Mouse (Mus musculus): ENCODE data around the gene Spin4. TPM values are rescaled to one million over a fixed set of nuclear protein-coding genes. Genes with fewer than 3 reads are reported as not detected.

The Spin4 gene
- 1.2 TPM in 2 replicates for polyA plus RNA-seq (2012; rRNA removed)

DNA sequence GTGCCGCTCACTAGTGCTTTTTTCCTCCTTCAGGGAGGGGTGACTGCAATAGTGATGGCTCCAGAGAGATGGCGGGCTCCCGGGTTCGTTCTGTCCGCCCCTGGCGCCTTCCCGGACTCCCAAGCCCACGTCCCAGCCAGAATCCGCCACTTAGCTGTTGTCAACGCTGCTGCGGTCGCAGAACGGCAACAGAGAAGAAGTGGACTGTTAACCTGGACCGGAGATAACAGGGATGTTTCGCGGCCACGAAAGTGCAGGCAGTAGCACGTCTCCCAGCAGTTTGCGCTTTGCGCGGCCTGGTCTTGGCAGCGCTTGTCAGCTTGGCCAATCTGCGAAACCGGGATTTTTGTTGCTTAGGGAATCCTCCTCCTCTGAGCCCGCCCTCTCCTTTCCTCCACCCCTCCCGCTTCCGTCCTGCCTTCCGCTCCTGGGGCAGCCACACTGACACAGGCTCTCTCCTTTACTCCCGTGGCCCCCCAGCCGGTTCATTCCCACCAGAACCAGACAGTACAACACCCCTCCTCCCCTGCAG lies at the start of gene Spin4:
Gene Spin4, minus strand, starts transcription at position 322 of the 532 bp plus-strand sequence.

Other genes starting within 250 kb of the Spin4 start
- 60.1 and 62.2 TPM in 2 replicates for gene Arhgef9, start 170.2 kb upstream of the Spin4 start, polyA plus RNA-seq (2012; rRNA removed)

All from central nervous system, embryonic 18 days (tissue).